9 mouse cellular contexts compared by ENCODE assay signal in the genomic region with DNA sequence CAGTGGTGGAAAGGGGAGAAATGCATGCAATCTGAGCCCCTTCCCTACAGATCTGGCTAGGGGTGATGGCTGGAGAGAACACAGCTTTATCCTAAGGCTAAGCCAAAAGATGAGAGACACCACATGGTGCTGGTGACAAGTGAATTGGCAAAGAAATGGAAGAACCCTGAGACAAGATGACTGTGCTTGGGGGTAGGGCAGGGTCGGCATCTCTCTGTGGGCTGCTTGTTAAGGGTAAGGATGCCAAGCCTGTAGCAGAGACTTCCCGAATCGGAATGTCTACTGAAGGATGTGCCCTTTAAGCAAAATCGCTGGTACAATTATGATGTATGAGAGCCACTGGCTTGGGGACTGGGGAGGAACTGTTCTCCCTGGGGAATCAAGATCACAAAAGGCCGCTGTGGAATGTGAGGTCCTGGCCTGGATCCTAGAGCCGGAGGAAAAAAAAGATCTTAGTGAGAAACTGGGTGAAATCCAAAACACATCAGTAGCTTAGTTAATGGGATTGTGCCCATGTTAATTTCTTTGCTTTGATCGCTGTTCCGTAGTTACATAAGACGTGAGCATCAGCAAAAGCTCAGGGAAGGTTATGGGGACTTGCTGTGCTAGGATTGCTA. TPM values are rescaled to one million over a fixed set of nuclear protein-coding genes. Genes with fewer than 3 reads are reported as not detected.
A peak's percentile ranks its signal among the peaks of the same experiment; 100 is the strongest.
DNase-seq lines count a peak whose midpoint lies in the region; ATAC-seq and TF ChIP-seq lines count a peak whose summit lies in the region.
"Had no signal": no experiment of that assay in that cellular context is flagged by ENCODE, and none has a peak within 500 bp of the region (broad histone marks: within the 10 kb centered on the region; RNA-seq: fewer than 3 reads in every experiment).

No protein-coding gene starts in this region.

- H3K27ac ChIP-seq in forebrain, embryonic 16.5 days (ENCODE audit: low read length), result peak overlapping the region; percentile 97
- H3K27ac ChIP-seq in hindbrain, embryonic 13.5 days, result peak overlapping the region; percentile 86
- peak overlapping the region; percentile 95 for H3K27ac ChIP-seq in left cerebral cortex, adult 2 months
- peak overlapping the region; percentile 79 for H3K27ac ChIP-seq in neural tube, embryonic 15.5 days (replicated peaks)

- DNase-seq in right cerebral cortex, adult 18-20 months, result peak; percentile 68
- no peak for DNase-seq in right cerebral cortex, postnatal 4 days
- peak; percentile 35 to 55 for DNase-seq in left cerebral cortex, adult 2 months (ENCODE audit: extremely low spot score in 1 of 2, low spot score in 2 of 2)
- no peak for DNase-seq in urinary bladder, postnatal 10 days (ENCODE audit: low spot score)
- no peak for DNase-seq in thymus, postnatal 25 days

- no peak overlapping the region for H3K9ac ChIP-seq in forebrain, embryonic 16.5 days (replicated peaks; ENCODE audit: low read depth, low read length)
- no peak overlapping the region for H3K9ac ChIP-seq in hindbrain, embryonic 13.5 days
- no peak overlapping the region for H3K9ac ChIP-seq in neural tube, embryonic 15.5 days (replicated peaks)

- no peak for TF ChIP-seq CTCF in left cerebral cortex, adult 2 months (IDR thresholded peaks at IDR 0.05)

- H3K4me2 ChIP-seq in forebrain, embryonic 16.5 days (ENCODE audit: low read length), result peak overlapping the region; percentile 25
- H3K4me2 ChIP-seq in hindbrain, embryonic 13.5 days, result peak overlapping the region; percentile 1; the same call in 1 of the 2 replicates
- H3K4me2 ChIP-seq in neural tube, embryonic 15.5 days, result no peak overlapping the region

- H3K4me1 ChIP-seq in forebrain, embryonic 16.5 days (replicated peaks; ENCODE audit: control insufficient read depth, insufficient read depth, low read length), result peaks cover 58% of the 10 kb centered on the region
- peaks cover 50% of the 10 kb centered on the region for H3K4me1 ChIP-seq in hindbrain, embryonic 13.5 days (replicated peaks)
- peaks cover 48% of the 10 kb centered on the region for H3K4me1 ChIP-seq in neural tube, embryonic 15.5 days

- WGBS in forebrain, embryonic 16.5 days, result 2% methylated on average over 9 of the region's 9 CpGs
- 18% methylated on average over 9 of the region's 9 CpGs for WGBS in hindbrain, embryonic 13.5 days
- 21% methylated on average over 9 of the region's 9 CpGs for WGBS in neural tube, embryonic 15.5 days

- ATAC-seq in forebrain, embryonic 16.5 days, result peak; percentile 11
- ATAC-seq in hindbrain, embryonic 13.5 days (ENCODE audit: low FRiP score), result peak; percentile 33; the same call in 1 of the 2 replicates
- 0 out of 2 replicates have a peak, but pooled peaks have one; percentile 5 for ATAC-seq in neural tube, embryonic 15.5 days (ENCODE audit: low FRiP score)

- H3K4me3 ChIP-seq in forebrain, embryonic 16.5 days (replicated peaks; ENCODE audit: low read length), result no peak overlapping the region
- no peak overlapping the region for H3K4me3 ChIP-seq in hindbrain, embryonic 13.5 days
- no peak overlapping the region for H3K4me3 ChIP-seq in left cerebral cortex, adult 2 months
- H3K4me3 ChIP-seq in neural tube, embryonic 15.5 days (replicated peaks), result no peak overlapping the region

- no peaks in the 10 kb centered on the region for H3K36me3 ChIP-seq in forebrain, embryonic 16.5 days (ENCODE audit: control insufficient read depth, insufficient read depth)
- H3K36me3 ChIP-seq in hindbrain, embryonic 13.5 days, result no peaks in the 10 kb centered on the region
- no peaks in the 10 kb centered on the region for H3K36me3 ChIP-seq in neural tube, embryonic 15.5 days

- no peaks in the 10 kb centered on the region for H3K27me3 ChIP-seq in forebrain, embryonic 16.5 days (replicated peaks; ENCODE audit: control insufficient read depth, insufficient read depth, low read length)
- no peaks in the 10 kb centered on the region for H3K27me3 ChIP-seq in hindbrain, embryonic 13.5 days
- no peaks in the 10 kb centered on the region for H3K27me3 ChIP-seq in neural tube, embryonic 15.5 days (replicated peaks)

- intact Hi-C loops in left cerebral cortex, adult 2 months (cut with DNase I), result loop anchor here (1.0 to 5.0 kb wide), 2 partner anchors 347 to 361 kb away; no protein-coding TSS in a partner anchor

- no peaks in the 10 kb centered on the region for H3K9me3 ChIP-seq in forebrain, embryonic 16.5 days (ENCODE audit: control insufficient read depth, low read length)
- peaks cover 7% of the 10 kb centered on the region for H3K9me3 ChIP-seq in hindbrain, embryonic 13.5 days
- H3K9me3 ChIP-seq in neural tube, embryonic 15.5 days (replicated peaks), result no peaks in the 10 kb centered on the region

RNA-seq across cellular contexts. Expression of a gene that starts 35.8 kb away (rescaled TPM):
- 0.75 and 0.88 TPM in 2 replicates for polyA plus RNA-seq in forebrain, embryonic 16.5 days (2015; fragmentation: Nextera tagmentation; extraction: Ambion mirVana)
- polyA plus RNA-seq in hindbrain, embryonic 13.5 days (2015; fragmentation: Nextera tagmentation; extraction: Ambion mirVana), result 0.45 and 0.49 TPM in 2 replicates
- total RNA-seq in left cerebral cortex, adult 2 months (2021), result 1 to 10 TPM in 1 of 2 experiments, under 1 TPM in 1; 0.45 to 1.8 TPM
- polyA plus RNA-seq in neural tube, embryonic 15.5 days (2015; fragmentation: Nextera tagmentation; extraction: Ambion mirVana), result 0.15 and 0.54 TPM in 2 replicates
- total RNA-seq: neutrophil, adult 5-6 weeks had no signal

Comparison
In these comparisons a context has a peak if more than half of its experiments do, and no peak if none do; other contexts are left out.
1. DNase-seq: peak in right cerebral cortex, adult 18-20 months (single experiment) and left cerebral cortex, adult 2 months (2 of 2); none in right cerebral cortex, postnatal 4 days (single experiment), urinary bladder, postnatal 10 days (single experiment) and thymus, postnatal 25 days (single experiment).
2. Peak in every context shown above with its lines, with median percentiles within 50 percentile points of each other: ATAC-seq and H3K27ac ChIP-seq.